Mouse (Mus musculus) liver, adult 2 months (tissue): ENCODE results near the gene Borcs7.

Experiments used
- CTCF ChIP-seq: fragments of 200-500 bp; IDR thresholded peaks from 2 replicates; pipeline ENCODE4 v1.5.1; 2011; ENCODE audit warnings: low read depth, low read length, control low read depth
- POLR2A ChIP-seq: fragments of 200-500 bp; IDR thresholded peaks from 2 replicates; pipeline ENCODE4 v1.6.1; 2011; ENCODE audit warnings: low read length, control low read depth; ENCODE audit not compliant: insufficient read depth; ENCODE audit errors: extremely low read depth

DNA sequence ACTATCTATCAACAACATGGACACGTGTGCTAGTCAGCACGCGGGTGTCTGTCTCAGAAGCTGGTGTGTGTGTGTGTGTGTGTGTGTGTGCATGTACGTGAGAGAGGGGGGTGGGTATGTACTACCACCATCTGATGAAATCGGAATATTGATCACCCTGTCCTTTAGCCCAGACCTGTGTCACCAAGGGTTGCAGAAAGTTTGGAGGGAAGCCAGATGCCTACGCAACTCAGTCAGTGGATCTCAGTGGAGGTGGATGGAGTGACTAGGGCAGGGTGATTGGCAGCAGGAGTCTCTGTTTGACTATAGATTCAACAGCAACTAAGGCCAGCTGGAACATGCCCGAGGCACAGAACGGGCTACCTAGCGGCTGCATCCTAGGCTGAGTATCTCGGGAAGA lies 21.4 kb upstream of the Borcs7 start:
- TF ChIP-seq POLR2A (no peak), CTCF (no peak)
